Mouse (Mus musculus) megakaryocyte, embryonic 14.5 days (primary cell): ENCODE results near the gene Map3k20. TPM values are rescaled to one million over a fixed set of nuclear protein-coding genes. Genes with fewer than 3 reads are reported as not detected.

Source experiments
- H3K27me3 ChIP-seq: replicated peaks from 2 replicates; pipeline ENCODE3; 2012; ENCODE audit warnings: inconsistent platforms
- H3K36me3 ChIP-seq: replicated peaks from 2 replicates; pipeline ENCODE3; 2012; ENCODE audit warnings: low read length, inconsistent platforms, mixed read lengths
- H3K4me1 ChIP-seq: 2 replicates; pipeline ENCODE4 v1.6.1; 2012; ENCODE audit warnings: inconsistent platforms
- H3K4me3 ChIP-seq: replicated peaks from 2 replicates; pipeline ENCODE3; 2012; ENCODE audit warnings: moderate library complexity, mild to moderate bottlenecking, inconsistent platforms
- H3K9me3 ChIP-seq: 2 replicates; pipeline ENCODE4 v1.6.1; 2012; ENCODE audit warnings: inconsistent platforms
- FLI1 ChIP-seq: IDR thresholded peaks from 2 replicates; pipeline ENCODE4 v1.6.1; 2012; ENCODE audit warnings: low read length, inconsistent platforms, mixed read lengths
- GATA1 ChIP-seq: IDR thresholded peaks from 3 replicates; pipeline ENCODE4 v1.6.1; 2012; ENCODE audit warnings: mixed read lengths, low read length, inconsistent platforms, borderline replicate concordance
- polyA plus RNA-seq: library from polyadenylated mRNA; stranded (reverse); fragments of >175 nt; gene quantifications from 2 replicates; pipeline ENCODE4 v1.2.3, GENCODE M21; 2012; ENCODE audit warnings: low replicate concordance; ENCODE audit not compliant: insufficient read depth

Gene Map3k20
- polyA plus RNA-seq, 1 experiment, result 2.8 TPM

- peaks cover 73% of the 10 kb centered on the region for H3K36me3 ChIP-seq
- H3K9me3 ChIP-seq, result no peaks in the 10 kb centered on the region
- H3K27me3 ChIP-seq, result peaks cover 3% of the 10 kb centered on the region
- peaks cover 25% of the 10 kb centered on the region for H3K4me1 ChIP-seq
- TF ChIP-seq GATA1 (no peak), FLI1 (no peak)
- H3K4me3 ChIP-seq, result no peak overlapping the region
These were observed 122.1 kb downstream of the Map3k20 start for GRCm38 (mm10) chr2:72407341-72408092.

DNA sequence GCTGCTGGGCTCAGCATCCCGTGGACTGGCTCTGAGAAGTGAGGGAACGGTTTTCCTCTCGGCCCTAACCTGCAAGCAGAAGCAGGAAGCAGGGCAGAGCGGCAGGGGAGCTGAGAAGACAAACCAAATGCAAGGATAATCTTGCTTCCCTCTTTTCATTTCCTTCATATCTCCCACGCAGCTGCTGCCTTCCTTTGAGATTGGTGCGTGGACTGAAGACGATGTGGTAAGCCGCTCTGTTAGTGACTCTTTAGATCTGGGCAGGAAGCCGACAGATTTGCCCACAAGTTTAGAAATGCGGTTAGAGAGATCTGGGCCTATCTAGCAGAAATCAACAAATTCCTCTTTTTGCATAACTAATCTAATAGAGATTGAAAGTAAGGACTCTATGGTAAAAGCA lies 124.5 kb downstream of the Map3k20 start:
- no peak overlapping the region for H3K4me3 ChIP-seq

DNA sequence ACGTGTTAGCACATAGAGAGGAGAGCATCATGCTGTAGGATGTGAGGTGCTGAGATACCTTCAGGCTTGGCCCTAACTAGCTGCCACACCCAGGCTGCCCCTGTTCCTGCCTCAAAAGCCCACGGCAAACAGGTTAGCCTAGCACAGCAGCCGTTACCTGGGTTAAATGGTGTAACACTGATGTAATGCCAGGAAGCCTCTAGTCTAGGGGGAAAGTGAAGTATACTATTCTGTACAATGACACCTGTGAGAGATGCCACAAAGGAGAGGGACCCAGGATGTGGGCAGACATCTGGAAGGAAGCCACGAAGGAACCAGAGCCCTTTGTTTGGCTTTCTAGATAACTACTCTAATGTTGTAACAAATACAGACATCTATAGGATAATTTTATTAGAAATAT lies 126.8 kb downstream of the Map3k20 start:
- Histone ChIP-seq H3K4me3 (no peak overlapping the region), H3K9me3 (no peaks in the 10 kb centered on the region), H3K27me3 (peaks cover 3% of the 10 kb centered on the region), H3K4me1 (peaks cover 17% of the 10 kb centered on the region), H3K36me3 (peaks cover 85% of the 10 kb centered on the region)
- no peak for TF ChIP-seq FLI1
- TF ChIP-seq GATA1, result no peak

More for the DNA sequence above, 124.5 kb downstream of the Map3k20 start:
- Histone ChIP-seq H3K4me1 (peaks cover 25% of the 10 kb centered on the region), H3K36me3 (peaks cover 78% of the 10 kb centered on the region), H3K27me3 (peaks cover 3% of the 10 kb centered on the region), H3K9me3 (no peaks in the 10 kb centered on the region)
- TF ChIP-seq FLI1, result no peak
- TF ChIP-seq GATA1, result no peak

GRCm38 (mm10) chr2:72415416-72415815 lies 130.0 kb downstream of the Map3k20 start:
- Histone ChIP-seq H3K9me3 (no peaks in the 10 kb centered on the region), H3K36me3 (peaks cover 89% of the 10 kb centered on the region), H3K4me1 (peaks cover 5% of the 10 kb centered on the region), H3K27me3 (peaks cover under 1% of the 10 kb centered on the region), H3K4me3 (no peak overlapping the region)
- TF ChIP-seq GATA1 (no peak), FLI1 (no peak)

DNA sequence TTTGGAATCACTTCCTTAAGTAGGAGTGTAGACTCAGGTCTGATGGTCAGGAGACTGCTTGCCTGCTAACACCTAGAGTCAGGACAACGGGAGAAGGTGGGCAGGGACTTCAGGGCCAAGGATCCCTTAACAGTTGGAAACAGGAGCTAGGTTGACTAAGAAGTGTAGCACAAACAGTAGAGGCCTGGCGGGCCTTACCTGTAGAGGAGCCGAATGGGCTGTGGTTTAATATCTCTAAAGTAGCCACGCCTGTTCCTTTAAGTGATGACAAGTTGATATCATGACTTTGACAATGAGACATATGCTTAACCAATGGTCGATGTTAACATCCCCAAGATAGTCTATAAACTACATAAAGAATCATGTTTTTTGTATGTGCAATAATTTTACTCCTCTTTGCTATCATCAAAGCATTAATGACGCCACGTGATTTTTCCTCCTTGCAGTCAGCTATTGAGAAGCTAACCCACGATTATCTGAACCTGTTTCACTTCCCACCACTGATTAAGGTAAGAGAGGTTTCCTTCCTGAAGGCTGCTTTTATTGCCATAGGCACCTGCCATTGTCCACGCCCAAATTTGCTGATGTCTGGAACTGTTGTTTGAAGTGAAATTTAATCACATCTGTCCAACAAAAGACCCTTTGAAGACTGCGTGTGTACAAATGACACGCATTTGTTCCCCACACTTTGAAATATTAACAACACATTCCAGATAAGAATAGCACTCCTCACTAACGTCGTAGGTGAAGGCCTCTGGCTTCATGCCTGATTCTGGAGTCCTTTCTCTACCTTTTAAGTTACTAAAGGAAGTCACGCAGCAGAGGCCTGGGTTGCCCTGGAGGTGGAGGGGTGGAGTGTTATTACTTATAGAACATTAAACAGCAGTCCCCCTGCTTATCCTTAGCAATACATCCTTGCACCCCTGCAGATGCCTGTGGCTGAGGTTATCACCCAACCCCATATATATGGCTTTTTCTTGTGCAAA lies 131.0 kb downstream of the Map3k20 start:
- Histone ChIP-seq H3K9me3 (no peaks in the 10 kb centered on the region), H3K36me3 (peaks cover 88% of the 10 kb centered on the region), H3K4me1 (peaks cover 5% of the 10 kb centered on the region), H3K4me3 (no peak overlapping the region), H3K27me3 (no peaks in the 10 kb centered on the region)
- TF ChIP-seq FLI1 (no peak), GATA1 (no peak)

DNA sequence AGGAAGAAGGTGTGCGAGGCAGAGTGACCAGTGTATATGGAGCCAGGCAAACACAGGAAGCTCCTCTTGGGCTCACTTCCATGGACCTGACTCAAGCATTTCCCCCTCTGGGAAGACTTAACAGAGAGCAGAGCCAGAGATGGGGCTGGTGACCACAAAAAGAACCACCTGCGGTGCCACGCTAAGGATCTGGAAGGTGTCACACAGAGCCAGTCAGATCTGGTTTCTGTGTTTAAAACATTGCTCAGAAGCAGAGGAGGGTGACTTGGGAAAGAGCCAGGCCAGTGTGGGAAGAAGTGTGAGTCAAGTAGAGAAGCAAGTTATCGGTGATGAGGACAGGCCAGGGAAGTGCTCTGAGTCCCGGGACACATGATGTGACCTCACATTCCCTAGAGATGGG lies 135.1 kb downstream of the Map3k20 start:
- H3K4me3 ChIP-seq, result no peak overlapping the region
- H3K27me3 ChIP-seq, result no peaks in the 10 kb centered on the region
- H3K4me1 ChIP-seq, result peaks cover 3% of the 10 kb centered on the region; the same call in 1 of the 2 replicates
- no peaks in the 10 kb centered on the region for H3K9me3 ChIP-seq
- TF ChIP-seq GATA1 (no peak), FLI1 (no peak)
- H3K36me3 ChIP-seq, result peaks cover 67% of the 10 kb centered on the region

DNA sequence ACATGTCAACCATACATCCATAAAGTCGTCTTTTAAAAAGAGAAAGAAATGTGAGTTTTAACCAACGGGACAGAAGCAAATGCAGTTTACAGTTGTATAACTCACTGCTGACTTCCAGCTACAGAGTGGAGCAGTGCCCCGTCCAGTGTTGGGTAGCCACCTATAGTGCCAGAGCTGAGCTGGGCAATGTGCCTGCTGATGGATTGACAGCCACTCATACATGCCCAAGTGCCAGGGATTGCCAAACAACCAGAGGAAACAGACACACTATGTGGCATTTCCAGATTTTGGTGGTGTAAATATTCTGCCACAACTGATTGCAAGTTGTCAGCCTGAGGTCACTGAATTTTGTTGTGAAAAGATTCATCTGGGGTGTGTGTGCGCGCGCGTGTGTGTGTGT lies 139.2 kb downstream of the Map3k20 start:
- H3K36me3 ChIP-seq, result peaks cover 36% of the 10 kb centered on the region
- no peak overlapping the region for H3K4me3 ChIP-seq
- no peak for TF ChIP-seq GATA1
- TF ChIP-seq FLI1, result no peak
- H3K4me1 ChIP-seq, result peaks cover 3% of the 10 kb centered on the region; the same call in 1 of the 2 replicates
- H3K9me3 ChIP-seq, result no peaks in the 10 kb centered on the region
- no peaks in the 10 kb centered on the region for H3K27me3 ChIP-seq

- Histone ChIP-seq H3K9me3 (no peaks in the 10 kb centered on the region), H3K27me3 (no peaks in the 10 kb centered on the region), H3K4me1 (peaks cover 3% of the 10 kb centered on the region; the same call in 1 of the 2 replicates), H3K36me3 (peaks cover 26% of the 10 kb centered on the region), H3K4me3 (no peak overlapping the region)
- TF ChIP-seq GATA1, result no peak
- no peak for TF ChIP-seq FLI1
These were observed 141.3 kb downstream of the Map3k20 start for GRCm38 (mm10) chr2:72426776-72427175.

DNA sequence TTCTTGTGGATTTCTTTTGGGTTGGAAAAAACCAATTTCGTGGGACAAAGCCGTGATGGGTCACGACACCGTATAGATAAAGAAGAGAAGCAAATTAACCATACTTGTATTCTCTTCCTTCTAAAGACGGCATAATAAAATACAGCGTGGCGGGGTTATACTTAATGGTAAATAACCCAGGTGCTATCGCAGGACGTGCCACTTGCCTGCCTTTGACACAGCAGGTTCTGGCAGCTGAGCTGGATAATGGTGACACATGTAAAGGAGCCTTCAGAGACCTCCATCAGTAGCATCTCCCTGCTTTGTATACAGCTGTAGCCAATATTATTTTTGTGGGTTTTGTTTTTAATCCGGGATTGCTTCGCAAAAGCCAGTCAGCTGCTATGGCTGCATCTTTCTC lies 141.9 kb downstream of the Map3k20 start:
- Histone ChIP-seq H3K4me1 (peaks cover 3% of the 10 kb centered on the region; the same call in 1 of the 2 replicates), H3K27me3 (no peaks in the 10 kb centered on the region), H3K36me3 (peaks cover 22% of the 10 kb centered on the region), H3K9me3 (no peaks in the 10 kb centered on the region), H3K4me3 (no peak overlapping the region)
- TF ChIP-seq FLI1 (no peak), GATA1 (no peak)
